Mouse (Mus musculus): ENCODE results near the gene Pla2g6. TPM values are rescaled to one million over a fixed set of nuclear protein-coding genes. Genes with fewer than 3 reads are reported as not detected.

The Pla2g6 gene
- polyA plus RNA-seq, 1 experiment, result 13.0 TPM

DNA sequence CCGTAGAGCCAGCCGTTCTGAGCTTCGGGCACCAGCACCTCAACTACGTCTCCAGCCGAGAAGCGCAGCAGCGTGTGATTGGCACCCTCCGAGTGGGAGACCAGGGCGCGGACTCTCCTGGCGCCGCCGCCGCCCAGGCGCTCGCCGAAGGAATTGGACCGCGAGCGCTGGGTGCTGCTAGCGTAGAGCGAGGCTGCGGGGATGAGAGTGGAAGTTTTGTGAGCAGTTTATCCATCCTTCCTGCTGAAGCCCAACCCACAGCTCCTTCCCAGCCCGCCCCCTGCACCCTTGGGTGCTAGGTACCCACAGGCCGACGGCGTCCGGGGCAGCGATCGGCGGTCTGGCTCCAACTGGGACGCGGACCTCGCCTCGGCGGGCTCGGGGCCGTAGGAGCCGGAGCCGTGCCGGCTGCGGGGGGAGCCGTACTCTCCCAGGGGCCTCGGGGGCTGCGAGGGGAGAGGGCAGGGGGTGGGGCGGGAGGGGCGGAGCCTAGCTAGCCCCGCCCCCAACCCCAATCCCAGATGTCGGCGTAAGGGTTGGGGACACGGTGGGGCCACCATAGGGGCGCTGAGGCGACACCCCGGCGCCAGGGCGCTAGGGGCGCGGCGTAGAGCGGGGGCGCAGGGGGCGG lies 67.0 kb downstream of the Pla2g6 start:
- no peaks in the 10 kb centered on the region; the same call in 1 of the 2 replicates for H3K4me1 ChIP-seq (ENCODE audit: control insufficient read depth, insufficient read depth, low read length)
- TF ChIP-seq CTCF (IDR thresholded peaks at IDR 0.05; ENCODE audit: control insufficient read depth, insufficient read depth, low read length) (no peak), POLR2A (IDR thresholded peaks at IDR 0.05; ENCODE audit: borderline replicate concordance, control insufficient read depth, low read depth, low read length) (no peak)
- no peak overlapping the region for H3K4me3 ChIP-seq (replicated peaks; ENCODE audit: control insufficient read depth, low read depth, low read length)
- H3K27ac ChIP-seq (ENCODE audit: control insufficient read depth, insufficient read depth, low read depth, low read length, poor library complexity), result no peak overlapping the region
- WGBS, result under 1% methylated on average over 58 of the region's 62 CpGs

DNA sequence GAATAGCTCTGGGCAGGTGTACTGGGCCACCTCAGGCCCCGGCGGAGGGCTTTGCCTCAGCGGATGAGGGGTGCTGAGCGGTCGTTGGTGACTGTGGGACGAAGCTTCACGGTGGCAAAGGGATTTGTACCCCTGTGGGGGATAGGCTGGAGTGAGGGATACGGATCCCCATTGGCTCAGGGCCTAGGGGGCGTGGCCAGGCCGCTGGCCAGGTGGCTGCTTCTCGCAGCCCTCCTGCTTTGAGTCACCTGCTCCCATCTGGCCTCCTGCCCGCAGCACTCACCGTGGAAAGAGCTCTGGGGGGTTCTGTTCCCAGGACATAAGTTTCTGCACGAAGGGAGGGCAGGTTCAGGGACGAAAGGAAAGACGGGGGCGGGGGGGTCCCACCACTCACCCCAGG lies 69.7 kb downstream of the Pla2g6 start:
- TF ChIP-seq CTCF (IDR thresholded peaks at IDR 0.05; ENCODE audit: control insufficient read depth, insufficient read depth, low read length) (no peak), POLR2A (IDR thresholded peaks at IDR 0.05; ENCODE audit: borderline replicate concordance, control insufficient read depth, low read depth, low read length) (no peak)
- no peak overlapping the region for H3K4me3 ChIP-seq (replicated peaks; ENCODE audit: control insufficient read depth, low read depth, low read length)
- WGBS, result 47% methylated on average over 17 of the region's 17 CpGs
- no peak overlapping the region for H3K27ac ChIP-seq (ENCODE audit: control insufficient read depth, insufficient read depth, low read depth, low read length, poor library complexity)
- no peaks in the 10 kb centered on the region for H3K4me1 ChIP-seq (ENCODE audit: control insufficient read depth, insufficient read depth, low read length)

DNA sequence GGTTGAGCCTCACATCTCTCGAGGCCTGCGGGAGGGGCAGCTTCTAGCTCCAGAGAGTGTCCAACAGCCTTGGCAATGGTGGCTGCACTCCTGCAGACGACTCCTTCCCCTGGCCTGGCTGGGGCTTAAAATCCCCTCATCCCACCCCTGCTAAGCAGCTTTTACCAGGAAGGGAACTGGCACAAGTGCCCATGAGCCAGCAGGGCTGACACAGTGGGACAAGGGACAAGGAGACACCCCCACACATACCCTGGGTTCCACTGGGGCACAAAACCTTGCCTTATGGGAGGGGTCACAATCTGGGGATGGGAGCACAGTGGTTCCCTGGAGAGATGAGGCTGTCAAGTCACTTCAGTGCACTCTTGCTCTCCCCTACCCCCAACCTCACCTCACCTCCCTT lies 73.5 kb downstream of the Pla2g6 start, which contains the start of gene Slc16a8:
TSS of gene Slc16a8 (minus strand) at position 101 of the 400 bp plus-strand sequence.
- no peak within 1 kb of the TSS for H3K4me3 ChIP-seq (replicated peaks; ENCODE audit: control insufficient read depth, low read depth, low read length)
- TF ChIP-seq POLR2A (IDR thresholded peaks at IDR 0.05; ENCODE audit: borderline replicate concordance, control insufficient read depth, low read depth, low read length) (no peak), CTCF (IDR thresholded peaks at IDR 0.05; ENCODE audit: control insufficient read depth, insufficient read depth, low read length) (no peak)
- no peak within 1 kb of the TSS for H3K27ac ChIP-seq (ENCODE audit: control insufficient read depth, insufficient read depth, low read depth, low read length, poor library complexity)
- 55% methylated on average over 3 of the region's 3 CpGs for WGBS
- H3K4me1 ChIP-seq (ENCODE audit: control insufficient read depth, insufficient read depth, low read length), result no peaks in the 10 kb centered on the region

DNA sequence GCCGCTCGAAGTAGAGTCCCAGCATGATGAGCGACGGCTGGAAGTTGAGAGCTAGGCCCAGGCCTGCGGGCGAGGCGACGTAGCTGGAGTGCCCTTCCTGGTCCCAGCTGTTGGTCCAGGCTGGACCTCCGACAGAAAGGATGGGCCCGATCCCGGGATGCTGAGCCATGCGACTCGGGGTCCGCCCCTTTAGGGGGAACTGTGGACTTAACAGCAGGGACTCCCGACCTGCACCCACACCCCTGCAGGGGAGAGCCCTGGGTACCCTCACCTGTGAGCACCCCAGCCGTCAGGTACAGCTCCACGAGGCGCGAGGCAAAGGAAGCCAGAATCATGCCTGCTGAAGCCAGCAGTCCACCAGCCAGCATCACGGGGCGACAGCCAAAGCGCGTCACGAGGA lies 75.6 kb downstream of the Pla2g6 start:
- no peaks in the 10 kb centered on the region for H3K4me1 ChIP-seq (ENCODE audit: control insufficient read depth, insufficient read depth, low read length)
- H3K27ac ChIP-seq (ENCODE audit: control insufficient read depth, insufficient read depth, low read depth, low read length, poor library complexity), result no peak overlapping the region
- TF ChIP-seq POLR2A (IDR thresholded peaks at IDR 0.05; ENCODE audit: borderline replicate concordance, control insufficient read depth, low read depth, low read length), result no peak
- no peak for TF ChIP-seq CTCF (IDR thresholded peaks at IDR 0.05; ENCODE audit: control insufficient read depth, insufficient read depth, low read length)
- H3K4me3 ChIP-seq (replicated peaks; ENCODE audit: control insufficient read depth, low read depth, low read length), result no peak overlapping the region
- WGBS, result 40% methylated on average over 24 of the region's 24 CpGs

DNA sequence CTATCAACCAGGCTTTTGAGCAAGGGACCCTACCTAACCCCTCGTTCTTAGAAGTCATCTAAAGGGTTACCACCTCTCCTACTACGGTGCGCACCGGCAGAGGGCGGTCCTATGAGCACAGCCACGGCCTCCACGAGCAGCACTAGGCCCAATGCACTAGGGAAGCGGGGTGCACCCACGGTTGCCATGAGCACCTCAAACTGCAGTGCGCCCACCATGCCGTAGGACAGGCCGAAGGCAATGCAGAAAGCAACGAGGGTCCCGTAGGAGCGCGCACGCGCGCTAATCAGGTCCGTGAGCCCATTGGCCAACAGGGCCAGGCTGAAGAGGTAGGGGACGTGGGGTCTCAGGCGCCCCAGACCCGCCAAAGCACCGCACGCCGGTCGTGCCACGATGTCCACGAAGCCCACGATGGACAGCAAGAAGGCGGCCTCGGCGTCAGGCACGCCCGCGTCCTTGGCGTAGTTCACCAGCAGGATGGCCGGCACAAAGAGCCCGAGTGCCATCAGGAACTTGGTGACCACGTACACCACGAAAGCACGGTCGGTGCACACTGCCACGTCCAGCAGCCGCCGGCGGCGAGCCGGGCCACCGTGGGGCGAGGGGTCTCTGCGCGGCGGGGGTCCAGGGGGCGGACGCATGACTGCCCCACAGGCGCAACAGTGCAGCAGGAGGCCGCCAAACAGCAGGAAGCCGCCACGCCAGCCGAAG lies 76.3 kb downstream of the Pla2g6 start:
- no peak overlapping the region for H3K4me3 ChIP-seq (replicated peaks; ENCODE audit: control insufficient read depth, low read depth, low read length)
- no peaks in the 10 kb centered on the region for H3K4me1 ChIP-seq (ENCODE audit: control insufficient read depth, insufficient read depth, low read length)
- 3% methylated on average over 61 of the region's 61 CpGs for WGBS

GRCm38 (mm10) chr15:79251168-79251567 lies 77.0 kb downstream of the Pla2g6 start:
- Histone ChIP-seq H3K27ac (ENCODE audit: control insufficient read depth, insufficient read depth, low read depth, low read length, poor library complexity) (no peak overlapping the region), H3K4me1 (ENCODE audit: control insufficient read depth, insufficient read depth, low read length) (no peaks in the 10 kb centered on the region), H3K4me3 (replicated peaks; ENCODE audit: control insufficient read depth, low read depth, low read length) (no peak overlapping the region)
- 45% methylated on average over 7 of the region's 7 CpGs for WGBS
- TF ChIP-seq POLR2A (IDR thresholded peaks at IDR 0.05; ENCODE audit: borderline replicate concordance, control insufficient read depth, low read depth, low read length), result no peak
- TF ChIP-seq CTCF (IDR thresholded peaks at IDR 0.05; ENCODE audit: control insufficient read depth, insufficient read depth, low read length), result no peak

More for the DNA sequence above, 76.3 kb downstream of the Pla2g6 start:
- H3K27ac ChIP-seq (ENCODE audit: control insufficient read depth, insufficient read depth, low read depth, low read length, poor library complexity), result no peak overlapping the region; the same call in 1 of the 2 replicates
- no peak for TF ChIP-seq CTCF (IDR thresholded peaks at IDR 0.05; ENCODE audit: control insufficient read depth, insufficient read depth, low read length)
- no peak for TF ChIP-seq POLR2A (IDR thresholded peaks at IDR 0.05; ENCODE audit: borderline replicate concordance, control insufficient read depth, low read depth, low read length)

- TF ChIP-seq CTCF (IDR thresholded peaks at IDR 0.05; ENCODE audit: control insufficient read depth, insufficient read depth, low read length), result no peak
- TF ChIP-seq POLR2A (IDR thresholded peaks at IDR 0.05; ENCODE audit: borderline replicate concordance, control insufficient read depth, low read depth, low read length), result no peak
- no peak overlapping the region for H3K27ac ChIP-seq (ENCODE audit: control insufficient read depth, insufficient read depth, low read depth, low read length, poor library complexity)
- WGBS, result 72% methylated on average over 2 of the region's 2 CpGs
- H3K4me3 ChIP-seq (replicated peaks; ENCODE audit: control insufficient read depth, low read depth, low read length), result no peak overlapping the region
- no peaks in the 10 kb centered on the region for H3K4me1 ChIP-seq (ENCODE audit: control insufficient read depth, insufficient read depth, low read length)
Observed at GRCm38 (mm10) chr15:79250236-79250635, 78.0 kb downstream of the Pla2g6 start.

- Histone ChIP-seq H3K27ac (ENCODE audit: control insufficient read depth, insufficient read depth, low read depth, low read length, poor library complexity) (no peak overlapping the region), H3K4me1 (ENCODE audit: control insufficient read depth, insufficient read depth, low read length) (no peaks in the 10 kb centered on the region), H3K4me3 (replicated peaks; ENCODE audit: control insufficient read depth, low read depth, low read length) (no peak overlapping the region)
- TF ChIP-seq CTCF (IDR thresholded peaks at IDR 0.05; ENCODE audit: control insufficient read depth, insufficient read depth, low read length), result no peak
- TF ChIP-seq POLR2A (IDR thresholded peaks at IDR 0.05; ENCODE audit: borderline replicate concordance, control insufficient read depth, low read depth, low read length), result no peak
- 66% methylated on average over 3 of the region's 3 CpGs for WGBS
Observed at GRCm38 (mm10) chr15:79245321-79245720, 82.9 kb downstream of the Pla2g6 start.
